Mouse (Mus musculus) kidney, embryonic 16.5 days (tissue): ENCODE results near the gene 1700016D06Rik. TPM values are rescaled to one million over a fixed set of nuclear protein-coding genes. Genes with fewer than 3 reads are reported as not detected.

ENCODE experiments used
- ATAC-seq: fragments of 200-750 bp; cut with Nextera tagmentation; 2 replicates; pipeline ENCODE4 v1.8.0; 2017; ENCODE audit warnings: moderate TSS enrichment; ENCODE audit not compliant: low FRiP score, low TSS enrichment
- H3K27ac ChIP-seq: fragments of 300-500 bp; sonication (generic); 2 replicates; pipeline ENCODE4 v1.5.1; 2014; ENCODE audit warnings: low read length
- H3K27me3 ChIP-seq: fragments of 300-500 bp; sonication (generic); 2 replicates; pipeline ENCODE4 v1.6.1; 2014; ENCODE audit warnings: low read length, control low read depth, mixed read lengths; ENCODE audit not compliant: insufficient read depth
- H3K36me3 ChIP-seq: fragments of 300-500 bp; sonication (generic); 2 replicates; pipeline ENCODE4 v1.6.1; 2014; ENCODE audit warnings: low read length, control low read depth, mixed read lengths; ENCODE audit not compliant: insufficient read depth
- H3K4me1 ChIP-seq: fragments of 300-500 bp; sonication (generic); 2 replicates; pipeline ENCODE4 v1.6.1; 2014; ENCODE audit warnings: low read length, control low read depth, mixed read lengths; ENCODE audit not compliant: insufficient read depth
- H3K4me2 ChIP-seq: fragments of 300-500 bp; sonication (generic); replicated peaks from 2 replicates; pipeline ENCODE4 v1.6.1; 2014; ENCODE audit warnings: low read depth, low read length
- H3K4me3 ChIP-seq: fragments of 300-500 bp; sonication (generic); 2 replicates; pipeline ENCODE4 v1.5.1; 2014; ENCODE audit warnings: mild to moderate bottlenecking, low read length
- H3K9ac ChIP-seq: fragments of 300-500 bp; sonication (generic); replicated peaks from 2 replicates; pipeline ENCODE4 v1.6.1; 2014; ENCODE audit warnings: low read length
- H3K9me3 ChIP-seq: fragments of 300-500 bp; sonication (generic); 2 replicates; pipeline ENCODE4 v1.6.1; 2016; ENCODE audit warnings: low read length, control low read depth
- WGBS: fragments of 180-500 bp; shearing (Covaris S2); extraction: QIAGEN DNeasy Blood & Tissue Kit; methylation state at CpG from one replicate; pipeline ENCODE4 v1.1.7; 2014; 5-methylcytosine and 5-hydroxymethylcytosine counted together
- polyA plus RNA-seq: library from polyadenylated mRNA; unstranded; fragments of >200 nt; fragmentation: Nextera tagmentation; extraction: Ambion mirVana; gene quantifications from 2 replicates; pipeline ENCODE4 v1.2.1, GENCODE M21; 2015

Gene 1700016D06Rik
- polyA plus RNA-seq, 1 experiment from 2014 or later, result not detected

GRCm38 (mm10) chr8:11629206-11629605 lies 71.7 kb downstream of the 1700016D06Rik start:
- WGBS, result 61% methylated on average over 5 of the region's 5 CpGs
- Histone ChIP-seq H3K27ac (no peak overlapping the region), H3K27me3 (no peaks in the 10 kb centered on the region), H3K36me3 (peaks cover 49% of the 10 kb centered on the region), H3K4me3 (no peak overlapping the region), H3K9me3 (no peaks in the 10 kb centered on the region), H3K9ac (no peak overlapping the region), H3K4me2 (no peak overlapping the region), H3K4me1 (peaks cover 30% of the 10 kb centered on the region)
- ATAC-seq, result no peak

- Histone ChIP-seq H3K4me3 (no peak overlapping the region), H3K4me1 (peaks cover 24% of the 10 kb centered on the region), H3K4me2 (no peak overlapping the region), H3K9ac (no peak overlapping the region), H3K36me3 (peaks cover 52% of the 10 kb centered on the region), H3K9me3 (no peaks in the 10 kb centered on the region), H3K27ac (no peak overlapping the region), H3K27me3 (no peaks in the 10 kb centered on the region)
- ATAC-seq, result no peak
- 76% methylated on average over 7 of the region's 7 CpGs for WGBS
These were observed 72.2 kb downstream of the 1700016D06Rik start for GRCm38 (mm10) chr8:11628506-11629132.

DNA sequence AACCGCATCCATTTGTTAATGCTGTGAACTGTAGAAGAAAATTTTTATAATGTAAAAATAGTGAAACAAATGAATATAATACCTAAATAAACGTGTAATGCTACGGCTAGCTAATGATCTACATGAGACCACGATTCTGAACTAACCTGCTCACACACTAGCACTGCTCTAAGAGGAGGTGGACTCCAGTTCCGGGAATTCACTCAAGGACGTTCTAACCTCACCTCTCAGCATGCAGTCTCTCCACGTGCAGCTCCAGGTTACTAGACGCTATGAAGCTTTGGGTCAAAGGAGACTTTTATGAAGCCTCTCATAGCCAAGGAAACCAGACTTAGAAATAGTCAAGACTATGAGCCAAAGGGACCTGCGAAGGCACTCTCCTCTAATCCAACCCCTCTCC lies 73.1 kb downstream of the 1700016D06Rik start:
- Histone ChIP-seq H3K9me3 (no peaks in the 10 kb centered on the region), H3K4me2 (no peak overlapping the region), H3K27me3 (no peaks in the 10 kb centered on the region), H3K9ac (no peak overlapping the region), H3K36me3 (peaks cover 56% of the 10 kb centered on the region), H3K4me3 (no peak overlapping the region), H3K4me1 (peaks cover 15% of the 10 kb centered on the region), H3K27ac (no peak overlapping the region)
- no peak for ATAC-seq
- 82% methylated on average over 9 of the region's 9 CpGs for WGBS

- Histone ChIP-seq H3K9me3 (no peaks in the 10 kb centered on the region), H3K4me1 (0 out of 2 replicates have a peak, but pooled peaks cover 3% of the 10 kb centered on the region), H3K36me3 (peaks cover 59% of the 10 kb centered on the region), H3K27ac (no peak overlapping the region), H3K27me3 (no peaks in the 10 kb centered on the region), H3K4me3 (no peak overlapping the region), H3K4me2 (no peak overlapping the region), H3K9ac (no peak overlapping the region)
- no peak for ATAC-seq
- WGBS, result 80% methylated on average over 4 of the region's 4 CpGs
These were observed 75.8 kb downstream of the 1700016D06Rik start for GRCm38 (mm10) chr8:11625084-11625483.

DNA sequence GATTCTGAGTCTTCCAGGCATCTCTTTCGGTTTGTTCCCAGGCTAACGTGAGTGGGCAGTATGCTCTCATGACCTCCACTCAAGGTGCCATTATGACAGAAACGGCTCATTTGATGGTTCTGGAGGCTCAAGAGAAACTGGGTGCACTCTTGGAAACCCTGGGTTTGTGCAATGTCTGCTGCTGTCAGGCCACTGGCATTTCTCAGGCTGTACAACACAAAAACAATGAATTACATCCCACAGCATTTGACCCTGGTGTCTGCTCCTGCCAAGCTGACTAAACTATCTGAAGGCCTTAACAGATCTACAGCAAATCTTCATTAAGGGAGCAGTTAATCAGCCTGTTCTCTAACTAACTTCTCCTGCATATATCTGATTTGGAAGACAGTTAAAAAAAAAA lies 81.8 kb downstream of the 1700016D06Rik start:
- Histone ChIP-seq H3K9me3 (no peaks in the 10 kb centered on the region), H3K4me3 (no peak overlapping the region), H3K4me1 (no peaks in the 10 kb centered on the region), H3K27ac (no peak overlapping the region), H3K9ac (no peak overlapping the region), H3K4me2 (no peak overlapping the region), H3K27me3 (no peaks in the 10 kb centered on the region), H3K36me3 (peaks cover 75% of the 10 kb centered on the region)
- no peak for ATAC-seq
- WGBS, result 80% methylated on average over 3 of the region's 3 CpGs

GRCm38 (mm10) chr8:11618063-11618462 lies 82.8 kb downstream of the 1700016D06Rik start:
- Histone ChIP-seq H3K27ac (no peak overlapping the region), H3K4me1 (no peaks in the 10 kb centered on the region), H3K36me3 (peaks cover 78% of the 10 kb centered on the region), H3K9me3 (no peaks in the 10 kb centered on the region), H3K4me3 (no peak overlapping the region), H3K4me2 (no peak overlapping the region), H3K27me3 (no peaks in the 10 kb centered on the region), H3K9ac (no peak overlapping the region)
- ATAC-seq, result no peak
- 85% methylated on average over 2 of the region's 2 CpGs for WGBS

DNA sequence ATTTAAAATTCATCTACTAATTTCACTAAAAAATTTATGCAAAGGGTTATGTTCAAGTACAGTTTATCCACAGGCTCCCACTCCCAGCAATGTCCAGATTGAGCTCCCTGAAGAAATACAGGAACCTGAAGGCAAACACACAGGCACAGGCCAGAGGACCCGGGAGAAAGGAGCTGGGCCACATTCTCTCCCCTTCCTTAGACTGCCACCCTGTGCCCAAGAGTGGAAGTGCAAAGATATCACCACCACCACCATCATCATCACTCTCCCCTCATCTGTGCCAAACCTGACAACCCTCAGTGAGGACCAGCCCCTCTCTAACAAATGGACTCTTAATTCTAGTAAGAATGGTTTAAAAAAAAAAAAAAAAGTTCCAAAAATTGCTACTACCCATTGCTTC lies 84.6 kb downstream of the 1700016D06Rik start:
- Histone ChIP-seq H3K9ac (no peak overlapping the region), H3K36me3 (peaks cover 75% of the 10 kb centered on the region), H3K4me1 (no peaks in the 10 kb centered on the region), H3K27ac (no peak overlapping the region), H3K4me2 (no peak overlapping the region), H3K27me3 (no peaks in the 10 kb centered on the region), H3K4me3 (no peak overlapping the region), H3K9me3 (no peaks in the 10 kb centered on the region)
- no peak for ATAC-seq
- 13% methylated on average over 1 of the region's 1 CpGs for WGBS

DNA sequence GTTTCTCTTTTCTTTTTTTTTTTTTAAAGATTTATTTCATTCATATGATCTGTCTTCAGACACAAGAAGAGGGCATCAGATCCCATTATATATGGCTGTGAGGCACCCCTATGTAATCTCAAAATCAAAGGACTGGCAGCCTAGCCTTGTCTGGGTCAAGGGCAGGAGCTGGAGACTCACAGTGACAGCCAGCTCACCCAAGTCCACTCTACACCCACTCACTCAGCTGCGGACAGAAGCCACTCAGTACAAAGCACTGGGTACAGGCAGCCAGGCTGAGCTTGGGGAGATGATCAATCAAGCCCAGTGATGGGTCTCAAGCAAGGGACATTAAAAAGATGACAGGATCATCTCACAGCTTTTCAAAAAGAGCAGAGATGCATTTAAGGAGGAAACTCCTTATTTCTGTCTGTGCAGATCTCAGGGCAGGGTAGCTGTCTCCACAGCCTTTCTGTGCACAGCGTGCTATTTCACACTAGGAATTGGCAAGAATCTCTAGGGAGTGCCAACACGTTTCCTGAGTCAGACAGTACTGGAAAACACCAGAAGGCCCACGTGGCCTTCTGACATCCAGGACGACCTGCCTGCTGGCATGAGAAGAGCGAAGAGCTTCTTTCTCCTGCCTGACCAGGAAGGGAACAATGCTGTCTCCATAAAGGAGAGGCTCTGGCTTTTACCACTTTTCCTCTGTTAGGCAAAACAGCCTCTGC lies 86.6 kb downstream of the 1700016D06Rik start:
- Histone ChIP-seq H3K27ac (no peak overlapping the region), H3K4me3 (no peak overlapping the region), H3K27me3 (no peaks in the 10 kb centered on the region), H3K4me2 (no peak overlapping the region), H3K9me3 (no peaks in the 10 kb centered on the region), H3K4me1 (no peaks in the 10 kb centered on the region), H3K36me3 (peaks cover 74% of the 10 kb centered on the region), H3K9ac (no peak overlapping the region)
- WGBS, result 76% methylated on average over 6 of the region's 6 CpGs
- ATAC-seq, result no peak

DNA sequence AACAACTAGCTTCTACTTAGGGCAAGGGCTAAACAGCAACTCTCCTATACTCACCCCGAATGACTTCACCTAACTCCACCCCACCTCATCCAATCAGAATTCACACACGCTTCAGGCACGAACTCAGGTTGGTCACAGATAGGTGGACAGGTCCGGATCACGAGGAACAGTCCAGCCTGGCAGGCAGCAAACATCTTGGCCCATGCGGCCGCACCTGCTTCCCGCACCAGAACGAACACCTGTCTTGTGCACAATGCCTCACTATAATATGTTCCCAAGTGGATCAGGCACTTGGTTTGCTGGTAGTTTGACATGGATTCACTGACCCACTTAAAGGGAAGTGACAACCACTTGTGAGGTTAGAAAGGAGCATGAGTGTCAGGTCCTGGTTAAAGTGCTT lies 92.0 kb downstream of the 1700016D06Rik start:
- Histone ChIP-seq H3K9ac (no peak overlapping the region), H3K9me3 (no peaks in the 10 kb centered on the region), H3K4me2 (no peak overlapping the region), H3K36me3 (peaks cover 56% of the 10 kb centered on the region), H3K27ac (no peak overlapping the region), H3K27me3 (no peaks in the 10 kb centered on the region), H3K4me1 (no peaks in the 10 kb centered on the region), H3K4me3 (no peak overlapping the region)
- ATAC-seq, result no peak
- WGBS, result 92% methylated on average over 9 of the region's 9 CpGs
